Mouse (Mus musculus): ENCODE measurements around the gene Map4k4.

Map4k4 gene

DNA sequence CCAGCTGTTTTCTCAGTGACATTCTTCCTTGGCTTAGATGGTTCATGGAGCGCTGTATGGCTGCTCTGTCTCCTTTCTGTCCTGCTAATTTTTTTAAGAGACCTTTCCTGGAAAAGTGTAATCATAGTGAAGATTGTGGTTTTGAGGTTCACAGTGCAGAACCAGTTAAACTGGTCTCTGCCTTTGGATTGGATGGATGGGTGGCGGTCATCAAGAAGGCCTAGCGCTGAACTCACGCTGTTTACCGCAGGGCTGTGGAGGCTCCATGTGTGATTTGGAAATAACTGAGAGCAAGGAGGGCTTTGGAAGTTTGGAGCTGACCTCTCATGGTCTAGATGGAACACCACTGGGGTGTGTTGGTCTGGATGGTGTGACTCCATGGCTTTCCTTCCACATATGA is 56.0 kb downstream of the Map4k4 start:
- in situ Hi-C loops (cut with MboI; ENCODE audit: unreplicated experiment in 2 of 2) = no loop called here

DNA sequence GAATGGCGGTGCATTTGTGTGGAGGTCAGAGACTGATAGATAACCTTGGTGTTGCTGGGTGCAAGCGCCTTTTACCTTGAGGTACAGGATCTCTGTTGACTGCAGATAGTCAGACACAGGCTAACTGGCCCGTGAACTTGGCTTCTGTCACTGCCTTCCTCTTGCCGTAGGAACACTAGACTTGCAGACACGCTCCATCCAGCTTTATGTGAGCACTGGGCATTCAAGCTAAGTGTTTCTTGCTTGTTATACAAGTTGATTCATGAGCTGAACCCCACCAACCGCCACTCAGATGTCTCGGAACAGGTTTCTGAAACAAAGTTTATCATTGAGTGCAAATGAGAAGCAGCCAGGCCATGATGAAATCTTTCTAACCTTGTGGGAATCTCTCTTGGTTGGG is 57.3 kb downstream of the Map4k4 start:
- in situ Hi-C loops (cut with MboI; ENCODE audit: unreplicated experiment in 2 of 2) = no loop called here

DNA sequence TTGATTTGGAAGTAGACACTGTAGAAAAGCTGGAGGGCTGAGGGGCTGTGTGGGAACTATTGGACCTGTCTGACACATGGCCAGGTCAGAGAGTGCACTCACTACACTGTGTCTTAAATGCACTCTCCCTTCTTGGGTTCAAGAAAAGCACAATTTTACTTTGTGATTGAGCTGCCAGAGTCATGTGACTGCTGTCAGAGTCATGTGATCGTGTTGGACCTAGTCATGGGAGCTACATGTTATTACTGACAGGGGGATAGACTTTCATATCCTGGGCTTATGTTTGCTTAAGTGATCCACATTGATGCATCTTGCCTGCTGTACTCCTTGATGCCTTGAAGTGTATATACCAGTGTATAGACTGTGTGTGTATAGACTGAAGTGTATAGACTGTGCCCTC is 59.9 kb downstream of the Map4k4 start:
- in situ Hi-C loops (cut with MboI; ENCODE audit: unreplicated experiment in 2 of 2) = no loop called here

DNA sequence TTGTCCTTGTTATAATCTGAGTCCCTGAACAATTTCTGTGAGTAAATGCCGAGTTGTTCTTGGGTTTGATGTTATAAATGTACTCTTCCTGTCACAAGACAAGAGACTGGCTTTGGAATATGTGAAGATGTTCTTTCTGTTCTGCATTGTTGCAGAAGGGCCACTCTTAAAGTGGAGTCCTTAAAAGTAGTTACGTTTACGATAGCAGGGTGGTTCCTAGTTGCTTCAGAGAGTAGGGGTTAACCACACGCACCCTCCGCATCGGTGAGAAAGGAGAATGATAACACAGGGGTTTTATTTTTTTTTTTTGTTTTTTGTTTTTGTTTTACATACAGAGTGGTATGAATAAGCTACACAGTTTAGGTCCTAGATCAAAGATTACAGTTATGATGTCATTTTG is 60.4 kb downstream of the Map4k4 start:
- in situ Hi-C loops (cut with MboI; ENCODE audit: unreplicated experiment in 2 of 2) = no loop called here

DNA sequence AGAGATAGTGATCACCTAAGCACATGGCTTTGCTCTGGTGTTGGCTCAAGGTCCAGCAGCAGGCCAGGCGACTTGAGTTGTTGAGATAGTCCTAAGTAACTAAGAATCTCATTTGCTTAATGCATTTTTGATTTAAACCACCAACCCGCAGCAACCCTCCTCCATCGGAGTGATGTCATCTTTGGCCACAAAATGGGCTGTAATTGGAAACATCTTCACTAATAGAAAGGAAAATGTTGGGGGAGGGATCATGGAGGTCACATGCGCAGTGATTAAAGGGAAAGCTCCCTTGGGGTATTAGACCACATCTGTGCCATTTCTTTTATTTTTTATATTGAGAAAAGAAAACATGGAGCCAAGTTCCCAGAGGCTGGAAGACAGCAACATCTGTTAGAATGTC is 61.6 kb downstream of the Map4k4 start:
- in situ Hi-C loops (cut with MboI; ENCODE audit: unreplicated experiment in 2 of 2) = no loop called here

DNA sequence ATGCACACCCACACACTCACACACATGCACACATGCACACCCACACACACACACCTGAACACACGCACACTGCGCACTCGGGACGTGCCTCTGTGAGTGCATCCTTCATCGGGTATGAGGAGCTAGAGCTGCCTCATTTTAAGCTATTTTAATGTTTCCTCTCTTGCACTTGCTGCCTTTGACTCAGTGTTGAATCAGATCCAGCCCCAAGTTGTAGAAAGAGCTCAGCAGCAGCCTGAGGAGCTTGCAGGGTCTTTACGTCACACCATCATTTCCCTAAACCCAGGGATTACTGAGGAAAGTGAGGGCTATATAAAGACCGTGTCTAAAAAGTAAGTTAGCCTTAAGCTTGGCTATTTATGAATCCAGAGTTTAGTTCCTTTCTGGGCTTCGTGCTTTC is 62.1 kb downstream of the Map4k4 start:
- in situ Hi-C loops (cut with MboI; ENCODE audit: unreplicated experiment in 2 of 2) = no loop called here

DNA sequence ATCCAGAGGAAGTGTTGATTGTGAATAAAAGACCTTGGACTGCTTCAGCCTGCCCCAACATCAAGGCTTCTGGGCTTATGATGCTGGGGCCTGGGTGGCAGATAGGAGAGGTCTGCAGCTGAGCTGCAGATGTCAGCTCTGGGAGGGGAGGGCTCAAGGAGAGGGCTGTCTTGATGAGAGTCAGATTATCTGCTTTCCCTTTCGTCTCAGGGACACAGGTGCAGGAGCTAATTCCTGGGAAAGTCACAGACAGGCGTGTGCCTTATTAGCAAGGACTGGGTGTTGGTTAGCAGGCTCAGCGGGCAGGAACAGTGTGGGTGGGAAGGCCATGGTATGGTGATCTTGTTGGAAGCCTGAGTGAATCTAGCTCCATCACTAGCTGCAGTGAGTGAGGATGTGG is 63.1 kb downstream of the Map4k4 start:
- in situ Hi-C loops (cut with MboI; ENCODE audit: unreplicated experiment in 2 of 2) = no loop called here

DNA sequence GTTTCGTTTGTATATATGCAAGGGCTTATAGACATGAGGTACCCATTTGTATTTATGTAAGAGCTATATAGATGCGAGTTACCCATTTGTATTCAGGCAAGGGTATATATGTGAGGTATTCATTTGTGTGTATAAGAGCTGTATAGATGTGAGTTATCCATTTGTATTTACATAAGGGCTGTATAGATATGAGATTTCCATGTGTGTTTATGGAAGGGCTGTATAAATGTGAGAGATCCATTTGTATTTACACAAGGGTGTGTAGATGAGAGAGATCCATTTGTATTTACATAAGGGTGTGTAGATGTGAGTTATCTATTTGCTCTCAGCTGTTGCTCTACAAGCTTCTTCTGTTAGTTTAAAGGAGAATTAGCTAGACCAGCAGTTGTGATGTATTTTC is 63.7 kb downstream of the Map4k4 start:
- in situ Hi-C loops (cut with MboI; ENCODE audit: unreplicated experiment in 2 of 2) = no loop called here

DNA sequence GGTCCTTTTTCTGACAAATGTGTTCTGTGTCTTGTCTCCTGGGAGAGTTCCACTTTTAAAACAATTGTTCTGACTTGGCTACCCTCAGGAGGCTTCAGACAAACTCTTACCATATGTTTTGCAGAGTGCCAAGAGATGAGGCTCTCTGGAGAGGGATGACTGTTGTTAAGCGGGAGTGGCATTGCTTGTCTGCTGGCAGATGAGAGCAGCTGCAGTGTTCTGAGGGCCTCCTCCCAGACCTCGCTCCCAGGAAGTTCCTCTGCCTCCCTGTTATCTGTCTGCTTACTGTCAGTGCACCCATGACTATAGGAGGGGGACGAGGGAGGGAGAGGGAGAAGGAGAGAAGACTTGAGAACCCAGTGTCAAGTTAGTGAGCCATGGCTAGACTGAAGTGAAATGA is 64.7 kb downstream of the Map4k4 start:
- in situ Hi-C loops (cut with MboI; ENCODE audit: unreplicated experiment in 2 of 2) = no loop called here

DNA sequence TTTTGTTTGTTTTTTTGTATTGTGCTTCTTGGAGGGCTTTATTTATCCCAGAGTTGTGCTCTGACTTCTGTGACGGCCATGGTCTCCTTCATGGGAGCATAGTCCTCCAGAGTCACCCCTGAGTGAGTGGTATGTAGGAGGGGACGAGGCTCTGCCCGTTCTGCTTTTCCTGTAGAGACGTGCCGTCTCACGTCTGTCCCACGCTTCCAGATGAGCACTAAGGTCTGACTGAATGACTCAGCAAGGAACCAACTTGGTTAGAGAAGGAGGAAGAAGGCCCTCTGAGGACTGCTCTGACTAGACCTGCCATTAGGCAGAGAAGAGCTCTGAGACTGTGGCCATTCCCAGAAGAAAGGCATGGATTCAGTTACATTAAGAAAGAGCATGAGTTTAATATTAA is 68.3 kb downstream of the Map4k4 start:
- in situ Hi-C loops (cut with MboI; ENCODE audit: unreplicated experiment in 2 of 2) = no loop called here

DNA sequence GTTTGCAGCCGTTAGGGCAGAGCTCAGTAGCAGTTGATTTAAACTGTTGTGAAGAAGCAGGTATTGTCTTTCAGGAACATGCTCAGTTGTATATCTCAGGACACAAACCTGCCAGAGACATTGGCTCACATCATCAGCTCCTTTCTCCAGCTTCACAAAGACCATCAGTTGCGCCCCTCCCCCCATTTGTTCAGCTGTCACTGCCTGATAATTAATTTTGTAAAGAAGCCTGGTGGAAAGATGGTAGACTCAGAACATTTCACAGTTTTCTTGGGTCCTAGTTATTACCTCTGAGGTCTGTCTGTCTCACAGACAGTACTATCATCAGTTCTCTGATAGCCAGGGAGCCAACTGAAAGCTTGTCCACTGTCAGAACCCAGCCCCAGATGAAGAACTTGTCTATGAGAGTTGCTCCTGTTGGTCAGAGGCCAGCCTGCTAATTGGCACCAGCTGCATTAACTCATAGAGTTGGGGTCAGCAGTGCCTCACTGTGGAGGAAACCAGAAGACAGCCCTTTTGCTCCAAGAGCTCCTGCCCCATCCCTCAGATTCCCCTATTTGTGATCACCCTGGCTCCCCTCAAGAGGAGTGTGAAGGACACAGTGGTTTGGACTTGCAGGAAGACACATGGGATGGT is 69.2 kb downstream of the Map4k4 start:
- in situ Hi-C loops (cut with MboI; ENCODE audit: unreplicated experiment in 2 of 2) = loop anchor here (5.0 kb wide), 1 partner anchor 283 kb away; no protein-coding TSS in a partner anchor

DNA sequence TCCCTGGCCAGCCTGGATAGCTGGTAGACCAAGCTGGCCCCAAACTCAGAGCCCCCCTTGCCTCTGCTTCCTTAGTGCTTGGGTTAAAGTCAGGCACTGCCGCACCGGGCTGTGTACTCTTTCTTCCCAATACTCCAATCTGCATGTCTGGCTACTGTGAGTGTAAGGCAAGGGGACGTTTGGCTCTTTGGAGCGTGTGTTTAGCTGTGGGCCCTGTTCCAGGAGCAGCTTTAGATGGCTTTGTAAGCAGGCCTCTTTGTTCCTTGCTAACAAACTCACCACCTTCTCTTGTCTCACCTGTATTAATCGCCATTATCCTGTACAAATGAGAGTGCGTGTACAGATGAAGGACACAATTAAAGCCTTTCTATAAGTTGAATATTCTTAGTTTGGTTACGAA is 71.7 kb downstream of the Map4k4 start:
- in situ Hi-C loops (cut with MboI; ENCODE audit: unreplicated experiment in 2 of 2) = loop anchor here (5.0 kb wide), 1 partner anchor 285 kb away; no protein-coding TSS in a partner anchor

DNA sequence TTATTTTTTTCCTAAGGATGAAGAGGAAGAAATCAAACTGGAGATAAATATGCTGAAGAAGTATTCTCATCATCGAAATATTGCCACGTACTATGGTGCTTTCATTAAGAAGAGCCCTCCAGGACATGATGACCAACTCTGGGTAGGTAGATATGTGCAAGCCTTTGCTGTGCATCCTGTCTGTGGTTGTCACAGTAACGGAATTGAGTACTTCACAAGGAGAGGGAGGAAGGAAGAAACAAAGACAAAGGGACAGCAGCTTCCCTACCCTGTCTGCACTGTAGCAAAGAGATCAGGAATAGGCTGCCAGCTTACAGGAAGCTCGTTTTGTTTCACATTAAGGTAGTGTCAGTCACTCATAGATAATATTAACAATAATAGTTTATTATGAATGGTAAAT is 73.2 kb downstream of the Map4k4 start:
- in situ Hi-C loops (cut with MboI; ENCODE audit: unreplicated experiment in 2 of 2) = loop anchor here (5.0 kb wide), 1 partner anchor 287 kb away; no protein-coding TSS in a partner anchor

DNA sequence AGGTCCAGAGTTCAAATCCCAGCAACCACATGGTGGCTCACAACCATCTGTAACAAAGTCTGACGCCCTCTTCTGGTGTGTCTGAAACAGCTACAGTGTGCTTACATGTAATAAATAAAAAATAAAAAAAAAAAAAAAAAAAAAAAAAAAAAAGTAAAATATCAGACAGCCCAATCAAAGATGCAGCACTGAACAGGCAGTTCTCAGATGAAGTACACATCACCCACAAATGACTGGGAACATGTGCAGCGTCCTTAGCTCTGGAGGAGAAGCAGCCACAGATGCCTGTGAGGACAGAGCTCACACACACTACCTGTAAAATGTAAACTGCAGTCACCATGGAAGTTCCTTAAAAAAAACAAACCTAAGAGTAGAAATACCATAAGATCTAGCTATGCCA is 74.3 kb downstream of the Map4k4 start:
- in situ Hi-C loops (cut with MboI; ENCODE audit: unreplicated experiment in 2 of 2) = loop anchor here (25.0 kb wide), 2 partner anchors 588 to 988 kb away; partner anchors contain the start of gene Pdcl3 (in 1 of the 2)

DNA sequence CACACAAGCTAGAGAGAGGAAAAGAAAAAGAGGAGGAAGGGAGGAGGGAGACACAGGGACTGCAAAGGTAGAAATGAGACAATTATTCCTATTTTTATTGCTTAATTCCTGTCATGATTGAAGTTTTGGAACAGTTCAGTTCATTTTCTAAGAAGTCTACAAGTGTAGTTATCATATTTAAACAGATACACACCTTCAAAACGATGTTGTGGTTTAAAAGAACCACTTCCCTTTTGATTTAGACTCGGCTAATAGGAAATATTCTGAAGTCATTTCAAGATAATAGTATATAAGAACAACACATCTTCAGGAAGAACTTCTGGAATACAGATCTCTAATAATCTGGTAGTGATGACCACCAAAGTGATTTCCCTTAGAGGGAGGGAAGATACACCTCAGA is 75.4 kb downstream of the Map4k4 start:
- in situ Hi-C loops (cut with MboI; ENCODE audit: unreplicated experiment in 2 of 2) = loop anchor here (25.0 kb wide), 2 partner anchors 589 to 989 kb away; partner anchors contain the start of gene Pdcl3 (in 1 of the 2)

DNA sequence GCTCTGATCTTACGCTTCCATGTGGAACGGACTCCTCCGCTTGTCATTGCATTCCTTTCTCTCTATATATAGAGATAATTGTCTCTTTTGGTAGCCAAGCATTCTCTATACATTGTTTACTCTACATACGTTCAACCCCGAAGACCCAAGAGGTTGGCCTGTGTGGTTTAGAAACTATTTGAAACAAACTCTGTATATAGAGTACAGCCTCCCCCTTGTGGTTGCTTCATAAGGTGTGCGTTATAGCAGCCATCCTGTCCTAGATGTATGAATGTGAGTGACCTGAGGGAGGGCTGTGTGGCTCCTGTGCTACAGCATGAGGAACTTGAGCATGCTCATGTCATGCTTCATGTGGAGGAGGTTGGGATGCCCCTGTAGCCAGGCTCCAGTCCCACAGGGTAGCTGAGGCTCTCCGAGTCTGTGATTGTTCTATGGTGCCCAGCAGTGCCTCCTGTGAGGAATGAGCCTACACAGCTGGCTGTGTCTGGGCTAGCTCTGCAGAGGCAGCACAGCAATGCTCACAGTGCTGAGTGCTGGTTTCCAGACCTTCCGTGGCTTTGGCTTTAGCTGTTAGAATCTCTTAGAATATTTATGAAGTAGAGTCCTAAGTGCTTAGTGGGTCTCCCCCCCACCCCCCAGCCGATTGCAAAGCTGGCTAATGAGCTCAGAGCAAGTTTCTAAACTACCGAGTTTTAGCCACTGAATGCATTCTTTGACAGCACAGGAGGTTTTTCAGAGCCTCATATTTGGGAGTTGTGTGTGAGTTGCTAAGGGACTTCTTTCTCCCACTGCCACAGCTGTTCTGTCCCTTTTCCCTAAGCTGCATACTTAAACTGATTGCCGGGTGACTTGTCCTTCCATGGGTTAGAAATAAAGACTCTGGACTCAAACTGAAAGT is 76.4 kb downstream of the Map4k4 start:
- in situ Hi-C loops (cut with MboI; ENCODE audit: unreplicated experiment in 2 of 2) = loop anchor here (25.0 kb wide), 2 partner anchors 590 to 990 kb away; partner anchors contain the start of gene Pdcl3 (in 1 of the 2)

DNA sequence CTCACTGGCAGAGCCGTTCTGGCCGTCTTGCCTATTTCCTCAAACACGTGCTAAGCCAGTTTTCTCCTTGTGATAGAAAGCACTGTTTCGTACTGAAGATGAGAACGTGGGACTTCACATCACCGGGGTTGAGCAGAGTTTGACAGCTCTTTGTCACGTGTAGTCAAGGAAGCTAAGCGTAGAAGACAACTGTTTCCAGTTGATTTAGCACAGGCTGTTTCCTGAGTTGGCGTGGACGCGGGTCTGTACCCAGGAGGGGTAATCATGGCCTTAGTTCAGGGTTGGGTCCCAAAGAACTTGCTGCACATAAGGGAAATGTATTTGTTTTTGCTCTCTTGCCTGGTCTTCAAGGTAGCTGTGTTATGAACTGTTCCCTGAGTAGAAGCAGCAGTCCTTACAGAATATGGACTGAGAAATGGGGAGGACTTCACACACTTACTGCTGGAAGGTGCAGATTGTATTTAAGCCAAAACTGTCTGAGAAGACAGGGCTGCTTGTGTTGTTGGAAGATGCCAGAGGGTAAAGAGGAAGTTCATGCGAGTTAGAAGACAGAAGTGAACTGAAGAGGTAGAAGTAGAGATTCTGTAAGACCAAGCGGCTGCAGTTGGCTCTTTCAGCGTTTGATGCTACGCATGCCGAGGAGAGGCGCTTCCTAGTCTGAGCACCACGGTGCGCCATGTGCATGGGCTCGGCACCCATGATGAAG is 78.2 kb downstream of the Map4k4 start:
- in situ Hi-C loops (cut with MboI; ENCODE audit: unreplicated experiment in 2 of 2) = loop anchor here (25.0 kb wide), 2 partner anchors 592 to 992 kb away; partner anchors contain the start of gene Pdcl3 (in 1 of the 2)

DNA sequence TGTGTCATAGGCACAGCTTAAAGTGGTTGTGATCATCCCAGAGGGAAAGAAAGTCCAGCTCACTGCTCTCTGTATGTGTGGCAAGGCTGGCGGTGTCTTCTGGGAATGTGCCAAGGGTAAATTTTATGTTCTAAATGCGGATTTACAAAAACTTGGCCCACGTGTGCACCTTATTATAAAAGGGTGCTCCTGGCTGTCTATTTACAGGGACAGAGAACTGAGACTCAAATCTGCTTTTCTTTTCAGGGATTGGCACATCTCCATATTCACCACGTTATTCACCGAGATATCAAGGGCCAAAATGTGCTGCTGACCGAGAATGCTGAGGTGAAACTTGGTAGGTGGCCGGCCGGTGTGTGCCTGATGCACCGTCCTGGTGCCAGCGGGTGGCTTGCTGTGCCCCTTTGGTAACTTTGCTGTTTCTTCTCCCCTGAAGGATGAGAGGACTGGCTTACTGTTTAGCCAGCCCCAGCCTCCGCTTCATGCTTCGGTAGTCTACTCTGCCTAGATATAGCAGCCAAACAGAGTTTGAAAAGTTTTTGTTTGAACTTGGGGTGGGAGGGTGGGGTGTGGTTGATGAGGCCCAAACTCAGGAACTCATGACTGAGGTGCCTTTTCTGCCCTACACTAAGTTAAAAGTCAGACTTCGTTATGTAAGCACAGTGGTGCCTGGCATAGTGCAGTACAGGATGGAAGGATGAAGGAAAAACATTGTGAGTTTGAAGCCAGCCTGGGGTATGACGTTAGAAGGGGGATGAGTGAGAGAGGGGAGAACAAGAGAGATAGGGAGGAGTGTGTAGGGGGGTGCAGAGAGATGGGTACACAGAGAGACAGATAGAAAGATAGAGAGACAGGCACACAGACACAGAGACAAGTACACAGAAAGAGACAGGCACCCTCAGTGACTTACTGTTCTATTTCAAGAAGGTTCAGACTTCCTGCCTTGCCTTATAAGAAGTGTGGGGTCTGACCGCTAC is 79.9 kb downstream of the Map4k4 start:
- in situ Hi-C loops (cut with MboI; ENCODE audit: unreplicated experiment in 2 of 2) = loop anchor here (10.0 to 25.0 kb wide), 5 partner anchors 366 to 993 kb away; partner anchors contain the start of genes Cnot11 (in 2 of the 2) and Pdcl3 (in 1 of the 2)

DNA sequence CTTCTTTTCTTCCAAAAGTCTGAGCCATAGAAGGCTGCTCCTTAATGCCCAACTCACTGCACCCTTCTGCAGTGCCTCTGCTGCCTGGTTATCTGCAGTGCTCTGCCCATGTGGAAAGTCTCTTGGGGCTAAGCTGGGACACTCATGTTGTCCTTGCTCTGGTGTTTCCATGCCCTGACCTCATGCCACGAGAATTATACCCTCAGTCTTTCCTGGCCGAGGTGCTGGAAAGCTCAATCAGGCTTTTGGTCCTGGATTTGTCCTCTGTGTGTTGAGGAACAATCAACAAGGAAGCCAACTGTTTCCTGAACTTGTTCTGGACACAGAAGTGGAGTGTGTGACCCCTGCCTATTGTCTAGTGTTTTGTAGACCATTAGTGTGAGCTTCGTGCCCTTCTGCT is 81.3 kb downstream of the Map4k4 start:
- in situ Hi-C loops (cut with MboI; ENCODE audit: unreplicated experiment in 2 of 2) = loop anchor here (10.0 to 25.0 kb wide), 5 partner anchors 367 to 995 kb away; partner anchors contain the start of genes Cnot11 (in 2 of the 2) and Pdcl3 (in 1 of the 2)
